Mouse (Mus musculus): Measurements from ENCODE around the gene Ogfod3.

Gene Ogfod3

DNA sequence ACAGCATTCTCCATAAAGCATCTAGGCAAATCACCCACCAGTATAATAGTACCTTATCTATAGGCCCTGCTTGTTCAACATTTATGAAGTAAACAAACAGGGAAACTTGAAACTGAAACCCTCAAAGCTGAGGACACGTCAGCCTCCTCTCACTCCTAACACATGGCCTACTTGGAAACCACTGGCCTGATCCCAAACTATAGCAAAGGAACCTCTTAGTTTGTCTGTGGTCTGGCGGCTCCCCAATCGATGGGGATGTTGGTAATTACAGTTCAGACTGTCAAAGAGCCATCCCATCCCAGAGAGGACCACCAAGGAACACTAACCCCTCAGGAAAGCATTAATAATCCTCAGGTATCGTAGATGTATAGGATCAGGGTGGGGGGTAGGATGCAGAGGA lies 4.7 kb downstream of the Ogfod3 start:
- DNase-seq (ENCODE audit: extremely low read depth, low read depth, low spot score): no peak

DNA sequence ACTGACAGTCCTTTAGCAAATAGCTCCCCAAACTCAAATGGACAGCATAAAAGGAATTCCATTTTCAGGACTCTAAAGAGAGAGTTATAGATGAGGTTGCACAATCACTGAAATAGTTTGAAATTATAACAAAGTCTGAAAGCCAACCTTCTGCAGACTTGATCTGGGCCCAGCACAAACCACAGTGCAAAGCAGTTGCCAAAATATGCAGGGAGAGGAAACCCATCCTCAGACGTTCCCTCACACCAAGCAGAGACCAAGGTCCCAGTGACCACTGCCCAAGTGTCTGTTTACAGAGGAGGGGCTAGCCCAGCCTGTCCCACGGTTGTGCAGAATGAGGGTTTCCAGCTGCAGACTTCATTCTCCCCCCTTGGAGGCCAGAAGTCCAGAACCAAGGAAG lies 5.9 kb downstream of the Ogfod3 start:
- no peak for DNase-seq (ENCODE audit: extremely low read depth, low read depth, low spot score)

DNA sequence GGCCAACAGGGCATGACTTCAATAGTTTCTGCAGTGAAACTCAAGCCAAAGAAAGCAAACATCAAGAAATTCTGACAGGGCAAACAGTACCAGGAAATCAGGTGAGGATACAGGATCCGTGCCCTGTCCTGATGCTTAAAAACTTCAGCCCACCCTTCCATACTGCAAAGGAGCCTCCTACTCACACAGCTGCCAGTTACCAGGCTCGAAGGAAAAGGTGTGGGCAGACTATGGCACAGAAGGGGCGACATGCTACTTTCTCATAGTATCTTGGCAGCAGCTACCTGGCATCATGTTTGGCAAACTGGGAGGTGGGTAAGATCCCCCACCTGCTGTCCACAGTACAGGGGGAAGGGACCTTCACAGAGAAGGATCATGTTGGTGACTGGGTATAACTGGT lies 11.1 kb downstream of the Ogfod3 start:
- DNase-seq (ENCODE audit: extremely low read depth, low read depth, low spot score): no peak

DNA sequence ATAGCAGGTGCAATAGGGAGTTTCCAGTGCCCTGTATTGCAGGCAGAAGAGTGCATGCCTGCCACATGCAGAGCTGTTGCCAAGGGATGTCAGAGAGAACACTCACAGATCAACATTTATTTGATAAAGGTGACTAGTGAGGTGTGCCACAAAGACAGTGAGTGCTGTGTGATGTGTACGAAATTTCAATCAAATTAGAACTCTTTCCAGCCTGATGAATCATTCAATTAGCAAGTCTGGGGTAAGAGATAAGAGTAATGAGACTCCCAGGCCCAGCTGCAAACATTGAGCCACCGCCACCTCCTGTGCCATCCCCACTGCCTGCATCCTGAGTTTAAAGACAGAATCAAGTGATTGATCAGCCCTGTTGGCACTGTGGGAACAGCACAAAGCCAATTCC lies 11.8 kb downstream of the Ogfod3 start:
- no peak for DNase-seq (ENCODE audit: extremely low read depth, low read depth, low spot score)

DNA sequence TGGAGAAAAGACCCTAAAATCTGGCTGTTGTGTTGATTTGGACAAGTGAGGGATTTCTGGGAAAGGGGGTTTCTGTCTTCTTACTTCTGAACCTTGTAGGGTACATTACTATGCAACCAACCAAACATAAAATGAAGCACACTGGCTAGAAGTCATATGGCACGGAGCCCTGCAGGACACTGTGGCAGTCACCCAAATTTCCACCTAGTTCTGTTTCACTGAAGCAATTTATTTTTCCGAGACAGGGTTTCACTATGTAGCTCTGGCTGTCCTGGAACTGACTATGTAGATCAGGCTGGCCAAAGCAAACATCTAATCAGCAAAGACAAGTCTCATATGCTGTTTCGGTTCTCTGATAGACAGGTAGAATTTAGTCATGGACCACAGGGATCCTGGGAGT lies 14.8 kb downstream of the Ogfod3 start:
- peak; percentile 23 for DNase-seq (ENCODE audit: extremely low read depth, low read depth, low spot score)

DNA sequence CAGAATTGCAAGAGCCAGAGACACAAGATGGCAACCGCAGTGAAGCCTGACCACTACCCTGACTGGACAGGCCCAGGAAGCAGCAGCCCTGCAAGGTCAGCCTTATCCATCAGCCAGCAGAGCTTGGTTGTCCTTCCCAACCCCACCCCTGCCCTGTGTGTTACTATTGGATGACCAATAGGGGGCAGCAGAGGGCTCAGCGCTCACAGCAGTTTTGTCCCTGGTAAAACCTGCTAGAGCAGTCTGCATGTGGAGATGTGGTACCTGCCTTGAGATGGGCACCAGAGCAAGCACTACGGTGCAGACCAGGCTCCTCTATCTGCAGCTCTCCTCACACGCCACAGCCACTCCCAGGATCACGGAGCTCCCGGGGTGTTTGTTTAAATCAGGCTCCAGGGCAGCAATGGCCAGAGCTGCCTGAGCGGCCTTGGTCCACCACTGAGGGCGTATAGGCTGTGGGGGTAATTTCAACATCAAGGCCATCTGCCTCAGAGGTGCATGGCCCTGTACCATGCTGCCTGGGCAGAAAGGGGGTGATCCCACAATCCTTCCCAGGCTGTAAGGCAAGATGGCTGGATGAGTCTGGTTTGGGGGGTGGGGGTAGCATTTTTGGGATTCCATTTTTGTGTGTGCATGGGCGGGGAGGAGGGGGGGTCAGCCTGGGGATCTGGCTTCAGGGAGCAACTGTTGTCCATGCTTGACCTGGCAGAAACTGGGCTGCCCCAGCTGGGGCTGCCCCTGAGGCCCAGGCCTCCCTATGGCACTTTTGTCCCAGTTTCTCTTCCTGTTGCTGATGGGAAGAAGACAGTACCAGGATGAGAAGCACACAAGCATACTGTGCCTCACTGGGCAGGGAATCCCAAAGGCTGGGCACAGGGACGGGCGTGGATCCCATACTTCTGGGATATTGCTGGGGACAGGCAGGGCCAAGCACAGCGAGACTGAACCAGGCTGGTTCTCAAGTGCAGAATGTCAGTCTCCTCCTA lies 27.9 kb downstream of the Ogfod3 start:
- DNase-seq (ENCODE audit: extremely low read depth, low read depth, low spot score): no peak

DNA sequence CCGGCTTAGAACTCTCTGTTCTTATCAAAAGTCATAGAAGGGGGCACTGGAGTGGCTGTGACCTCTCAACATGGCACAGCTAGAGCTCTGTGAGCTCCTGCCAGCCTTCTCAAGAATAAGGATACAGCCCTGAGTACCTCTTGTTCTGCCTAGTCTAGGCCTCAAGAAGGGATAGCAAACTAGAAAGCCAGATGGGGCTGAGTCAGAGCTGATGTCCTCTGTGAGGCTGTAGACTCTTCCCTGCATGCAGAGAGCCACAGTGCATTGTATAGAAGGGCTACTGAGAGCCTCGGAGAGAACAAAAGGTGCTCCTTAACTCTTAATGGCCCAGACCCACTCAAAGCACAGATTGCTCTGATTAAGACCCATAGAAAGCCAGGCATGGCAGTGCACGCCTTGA lies 30.3 kb downstream of the Ogfod3 start:
- DNase-seq (ENCODE audit: extremely low read depth, low read depth, low spot score): no peak

DNA sequence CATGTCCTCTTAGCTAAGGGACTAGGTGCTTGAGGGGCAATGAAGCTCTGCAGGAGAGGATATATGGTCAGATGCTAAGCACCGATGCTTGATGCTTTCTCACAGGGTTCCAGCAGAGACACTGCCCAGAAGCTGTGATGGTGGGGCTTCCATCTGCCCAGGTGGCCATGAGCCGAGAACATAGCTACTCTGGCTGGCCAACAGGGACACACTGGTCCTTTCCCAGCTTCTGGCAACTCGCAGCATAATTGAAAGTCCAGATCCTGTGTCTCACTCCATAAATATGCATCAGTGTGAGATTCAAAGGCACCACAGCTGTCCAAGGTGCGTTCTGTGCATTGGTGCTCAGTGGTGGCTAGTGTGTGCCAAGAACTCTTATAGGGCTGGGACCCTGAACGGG lies 31.3 kb downstream of the Ogfod3 start:
- no peak for DNase-seq (ENCODE audit: extremely low read depth, low read depth, low spot score)

DNA sequence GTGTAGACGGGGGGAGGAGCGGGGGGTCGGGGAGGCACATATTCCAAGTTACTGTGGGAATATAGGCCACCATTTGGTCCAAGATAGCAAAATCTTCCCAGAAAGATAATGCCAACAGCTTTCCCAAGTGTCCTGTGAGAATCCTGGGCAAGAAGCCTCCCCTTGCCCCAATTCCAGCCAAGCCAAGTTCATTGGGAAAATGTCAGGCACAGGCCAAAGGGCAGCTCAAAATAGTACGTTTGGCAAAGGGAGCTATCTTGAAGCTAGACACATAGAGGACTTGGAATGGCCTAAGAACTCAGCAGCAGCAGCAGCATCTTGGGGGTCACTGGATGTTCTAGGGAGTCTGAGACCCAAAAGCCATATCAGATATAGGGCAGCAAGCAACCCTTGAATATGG lies 40.8 kb downstream of the Ogfod3 start:
- DNase-seq (ENCODE audit: extremely low read depth, low read depth, low spot score): no peak

DNA sequence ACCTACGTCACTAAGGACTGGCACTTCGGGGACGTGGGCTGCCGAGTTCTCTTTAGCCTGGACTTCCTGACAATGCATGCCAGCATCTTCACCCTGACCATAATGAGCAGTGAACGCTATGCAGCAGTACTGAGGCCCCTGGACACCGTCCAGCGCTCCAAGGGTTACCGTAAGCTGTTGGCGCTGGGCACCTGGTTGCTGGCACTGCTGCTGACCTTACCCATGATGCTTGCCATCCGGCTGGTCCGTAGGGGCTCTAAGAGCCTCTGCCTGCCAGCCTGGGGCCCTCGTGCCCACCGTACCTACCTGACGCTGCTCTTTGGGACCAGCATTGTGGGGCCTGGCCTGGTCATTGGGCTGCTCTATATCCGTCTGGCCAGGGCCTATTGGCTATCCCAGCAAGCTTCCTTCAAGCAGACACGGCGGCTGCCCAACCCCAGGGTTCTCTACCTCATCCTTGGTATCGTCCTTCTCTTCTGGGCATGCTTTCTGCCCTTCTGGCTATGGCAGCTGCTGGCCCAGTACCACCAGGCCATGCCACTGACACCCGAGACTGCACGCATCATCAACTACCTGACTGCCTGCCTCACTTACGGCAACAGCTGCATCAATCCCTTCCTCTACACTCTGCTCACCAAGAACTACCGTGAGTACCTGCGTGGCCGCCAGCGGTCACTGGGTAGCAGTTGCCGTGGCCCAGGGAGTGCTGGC lies 43.7 kb downstream of the Ogfod3 start:
- no peak for DNase-seq (ENCODE audit: extremely low read depth, low read depth, low spot score)

DNA sequence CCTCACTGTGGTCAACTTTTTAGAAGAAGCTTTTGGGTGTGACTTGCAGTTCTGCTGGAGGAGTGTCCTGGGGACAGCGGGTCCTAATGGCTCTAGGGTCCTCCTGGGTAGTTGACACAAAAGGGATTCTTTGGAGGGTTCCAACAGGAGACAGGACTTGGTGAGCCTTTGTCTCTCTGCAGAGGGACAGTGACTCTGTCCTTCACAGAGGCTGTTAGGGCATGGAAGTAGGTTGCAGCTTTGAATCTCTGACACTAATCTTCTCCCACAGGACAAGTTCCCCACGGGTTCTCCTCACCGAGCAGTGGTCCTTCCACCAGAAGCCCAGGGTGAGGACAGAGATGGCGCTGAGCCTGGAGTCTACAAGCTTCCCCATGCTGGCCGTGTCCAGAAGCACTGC lies 44.5 kb downstream of the Ogfod3 start, which contains the start of gene Uts2r:
TSS of gene Uts2r (plus strand) at position 301 of the 400 bp plus-strand sequence.
- no peak for DNase-seq (ENCODE audit: extremely low read depth, low read depth, low spot score)

DNA sequence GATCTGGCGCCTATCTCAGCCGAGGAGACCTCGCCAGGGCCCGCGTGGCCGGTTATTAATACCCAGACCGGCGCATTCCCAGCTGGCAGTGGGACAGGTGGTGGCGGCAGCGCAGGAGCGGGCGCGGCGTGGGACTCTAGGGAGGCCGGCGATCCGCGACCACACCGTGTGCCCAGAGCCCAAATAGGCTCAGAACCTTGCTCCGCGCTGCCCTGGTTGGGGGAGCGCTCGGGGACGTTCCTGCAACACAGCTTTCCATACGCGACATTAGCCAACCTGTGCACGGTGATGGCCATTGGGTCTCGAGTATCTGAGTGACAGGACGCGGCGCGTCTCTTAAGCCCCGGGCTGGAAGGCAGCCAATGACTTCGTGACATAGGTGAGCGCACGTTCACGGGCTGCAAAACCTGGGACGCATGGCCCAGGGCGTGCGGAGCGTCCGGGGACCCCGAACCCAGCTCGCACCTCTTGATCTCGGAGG lies 48.1 kb downstream of the Ogfod3 start:
- no peak for DNase-seq (ENCODE audit: extremely low read depth, low read depth, low spot score)

DNA sequence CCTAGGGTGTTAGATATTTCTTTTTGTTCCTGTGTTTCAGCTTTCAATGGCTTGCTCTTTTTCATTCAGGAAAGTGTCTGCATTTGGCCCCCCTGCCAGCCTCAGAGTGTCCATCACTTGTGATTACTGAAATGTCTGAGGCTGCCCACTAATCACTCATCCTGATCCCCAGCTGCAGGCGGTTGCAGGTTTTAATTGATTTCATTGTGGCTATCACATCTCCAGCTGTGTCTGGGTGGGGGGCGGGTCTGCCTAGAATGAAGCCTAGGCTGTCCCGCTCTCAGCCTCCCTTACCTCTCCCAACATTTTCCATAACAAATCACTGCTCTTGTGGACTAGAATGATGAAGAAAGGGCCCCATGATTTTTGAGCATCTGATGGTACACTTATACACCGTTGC lies 50.3 kb downstream of the Ogfod3 start:
- DNase-seq (ENCODE audit: extremely low read depth, low read depth, low spot score): no peak

DNA sequence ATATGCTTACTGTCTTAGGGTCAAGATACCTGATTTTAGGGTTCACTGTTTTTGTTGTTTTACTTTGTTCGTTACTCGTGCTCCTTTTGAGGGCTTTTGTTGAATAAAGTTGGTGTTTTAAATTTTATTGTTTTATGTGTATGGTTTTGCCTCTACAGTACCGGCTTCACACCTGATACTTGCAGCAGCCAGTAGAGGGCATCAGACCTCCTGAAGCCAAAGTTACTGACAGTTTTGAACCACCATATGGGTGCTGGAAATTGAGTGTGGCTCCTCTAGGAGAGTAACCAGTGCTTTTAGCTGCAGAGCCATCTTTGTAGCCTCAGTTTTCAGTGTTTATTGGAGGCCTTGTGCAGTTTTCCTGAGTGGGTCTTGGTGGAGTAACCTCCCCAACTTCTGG lies 56.3 kb downstream of the Ogfod3 start:
- DNase-seq (ENCODE audit: extremely low read depth, low read depth, low spot score): no peak

DNA sequence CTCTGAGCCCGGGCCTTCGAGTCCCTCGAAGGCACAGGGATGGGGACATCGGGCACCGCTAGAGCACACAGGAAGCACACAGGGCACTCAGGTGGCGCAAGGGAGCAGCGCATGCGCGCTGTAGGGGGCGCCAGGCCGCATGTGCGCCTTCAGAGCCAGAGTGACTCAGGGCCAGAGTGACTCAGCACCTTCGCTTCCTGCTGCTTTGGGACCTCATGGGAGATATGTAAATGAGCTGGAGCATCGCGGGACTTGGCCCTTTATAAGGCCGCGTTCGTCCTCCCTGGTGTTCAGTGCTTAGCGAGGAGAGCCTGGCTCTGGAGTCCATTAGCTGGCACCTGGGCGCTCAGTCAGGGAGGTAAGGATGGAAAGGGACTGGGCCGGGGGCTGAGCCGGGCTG lies 58.6 kb downstream of the Ogfod3 start, which contains the start of gene Tex19.1:
TSS of gene Tex19.1 (plus strand) at position 279 of the 400 bp plus-strand sequence.
- DNase-seq (ENCODE audit: extremely low read depth, low read depth, low spot score): no peak

DNA sequence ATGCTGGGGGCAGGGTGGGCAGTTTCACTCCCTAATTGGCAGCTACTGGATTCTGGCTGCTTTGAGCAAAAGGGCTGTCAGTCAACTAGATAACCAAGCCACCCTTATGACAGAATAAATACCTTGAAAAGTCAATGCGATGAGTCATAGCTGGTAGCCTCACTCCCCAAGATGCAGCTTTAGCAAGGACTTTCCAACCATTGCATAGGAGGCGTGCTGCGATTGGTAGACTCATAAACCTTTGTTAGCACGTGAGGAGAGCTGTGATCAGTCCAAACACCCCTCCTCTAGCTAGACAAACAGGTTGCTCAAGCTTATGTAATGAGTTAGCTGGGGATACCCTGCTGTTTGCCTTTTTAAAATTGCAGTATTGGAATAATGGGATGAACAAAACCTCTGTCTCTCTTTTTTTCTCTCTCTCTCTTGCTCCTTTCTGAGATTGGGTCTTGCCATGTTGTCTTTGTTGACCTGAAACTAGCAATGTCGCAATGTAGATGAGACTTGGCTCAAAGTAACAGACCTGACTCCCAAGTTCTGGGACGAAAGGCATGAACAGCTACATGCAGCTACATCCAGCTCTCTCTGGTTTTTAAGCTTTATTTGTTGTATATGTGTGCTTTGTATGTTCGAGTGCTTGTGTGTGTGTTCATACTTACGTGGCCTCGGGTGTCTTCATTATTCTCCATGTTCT lies 61.0 kb downstream of the Ogfod3 start:
- DNase-seq (ENCODE audit: extremely low read depth, low read depth, low spot score): peak; percentile 16

DNA sequence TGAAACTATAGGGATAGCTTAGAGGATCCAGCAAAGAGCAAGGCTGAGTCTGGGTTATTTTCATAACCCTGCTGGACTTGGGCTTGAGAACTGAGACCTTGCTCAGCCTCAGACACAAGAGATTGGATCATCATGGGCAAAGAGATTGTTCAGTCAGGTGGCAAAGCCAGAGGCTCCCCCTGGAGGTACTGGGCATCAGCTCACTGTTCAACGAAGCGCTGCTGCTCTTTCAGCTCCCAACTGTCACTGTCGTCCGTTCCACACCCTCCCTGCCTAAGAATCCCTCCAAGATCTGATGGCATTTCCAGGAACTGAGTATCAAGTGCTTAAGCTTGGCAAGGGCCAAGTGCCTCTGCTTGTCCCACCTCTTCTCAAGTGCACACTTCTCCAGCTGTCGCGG lies 65.8 kb downstream of the Ogfod3 start:
- DNase-seq (ENCODE audit: extremely low read depth, low read depth, low spot score): no peak

DNA sequence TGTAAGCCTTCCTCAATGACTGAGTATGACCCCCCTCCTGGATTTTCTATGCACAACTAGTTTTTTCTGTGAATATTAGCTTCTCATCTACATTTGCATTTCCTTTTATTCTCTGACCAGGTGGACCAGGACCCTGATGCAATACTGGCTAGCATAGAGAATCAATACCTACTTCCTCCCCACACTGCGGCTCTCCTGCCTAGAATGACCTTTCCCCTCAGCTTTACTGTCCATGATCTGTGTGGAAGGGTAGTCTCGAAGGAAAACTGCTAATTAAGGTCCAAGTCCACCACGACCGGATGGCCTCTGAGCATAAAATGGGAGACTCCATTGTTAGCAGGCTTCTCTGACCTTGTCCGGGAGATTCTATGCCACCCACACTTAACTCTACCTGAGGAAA lies 66.8 kb downstream of the Ogfod3 start:
- DNase-seq (ENCODE audit: extremely low read depth, low read depth, low spot score): no peak

DNA sequence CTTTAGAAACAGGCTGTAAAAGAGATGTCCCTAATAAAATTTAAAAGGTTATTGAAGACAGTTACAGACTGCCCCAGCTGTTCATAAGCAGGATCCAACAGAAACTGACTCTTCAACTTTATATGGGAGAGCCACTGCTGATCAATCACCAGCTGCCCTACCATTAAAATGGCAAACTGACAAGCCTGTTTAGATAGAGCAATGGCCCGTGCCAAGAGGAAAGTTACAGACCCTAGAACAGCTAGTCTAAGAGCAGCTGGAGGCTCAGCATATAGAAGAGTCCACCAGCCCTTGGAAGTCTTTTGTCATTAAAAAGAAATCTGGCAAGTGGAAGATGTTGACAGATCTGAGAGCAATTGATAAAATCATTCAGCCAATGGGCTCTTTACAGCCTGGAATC lies 69.9 kb downstream of the Ogfod3 start:
- DNase-seq (ENCODE audit: extremely low read depth, low read depth, low spot score): no peak

DNA sequence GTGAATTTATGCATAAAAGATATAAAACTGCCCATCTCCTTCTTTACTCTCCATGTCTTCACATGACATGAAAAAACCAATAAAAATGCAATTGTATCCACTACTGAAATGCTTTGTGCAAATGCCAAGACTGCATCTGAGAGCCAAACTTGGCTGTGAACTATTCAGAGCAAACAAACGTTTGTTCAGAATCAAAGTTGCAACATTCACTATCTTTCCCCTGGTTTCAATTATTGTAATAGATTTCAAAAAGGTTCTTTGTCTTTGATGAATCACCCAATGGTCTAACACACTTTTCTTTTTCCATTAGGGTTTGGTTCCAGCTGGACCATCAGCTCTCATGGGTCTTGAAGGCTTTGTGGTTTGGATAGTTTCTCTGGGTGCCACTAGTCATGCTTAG lies 74.9 kb downstream of the Ogfod3 start:
- DNase-seq (ENCODE audit: extremely low read depth, low read depth, low spot score): no peak
